Mouse (Mus musculus) gastrocnemius, adult 18-20 months (tissue): Measurements from ENCODE around the gene G430095P16Rik. TPM values are rescaled to one million over a fixed set of nuclear protein-coding genes. Genes with fewer than 3 reads are reported as not detected.
A peak's percentile ranks its signal among the peaks of the same experiment; 100 is the strongest.

Experiments
- DNase-seq: peaks from one replicate; pipeline ENCODE4 v3.0.0; 2021; ENCODE audit warnings: low spot score
- total RNA-seq, 2 experiments: library from RNA; stranded (reverse); gene quantifications; 2 replicates each; pipeline ENCODE4 v1.2.3; 2021

Gene G430095P16Rik
- total RNA-seq, 2 experiments from 2014 or later = 0.34 to 0.45 TPM

DNA sequence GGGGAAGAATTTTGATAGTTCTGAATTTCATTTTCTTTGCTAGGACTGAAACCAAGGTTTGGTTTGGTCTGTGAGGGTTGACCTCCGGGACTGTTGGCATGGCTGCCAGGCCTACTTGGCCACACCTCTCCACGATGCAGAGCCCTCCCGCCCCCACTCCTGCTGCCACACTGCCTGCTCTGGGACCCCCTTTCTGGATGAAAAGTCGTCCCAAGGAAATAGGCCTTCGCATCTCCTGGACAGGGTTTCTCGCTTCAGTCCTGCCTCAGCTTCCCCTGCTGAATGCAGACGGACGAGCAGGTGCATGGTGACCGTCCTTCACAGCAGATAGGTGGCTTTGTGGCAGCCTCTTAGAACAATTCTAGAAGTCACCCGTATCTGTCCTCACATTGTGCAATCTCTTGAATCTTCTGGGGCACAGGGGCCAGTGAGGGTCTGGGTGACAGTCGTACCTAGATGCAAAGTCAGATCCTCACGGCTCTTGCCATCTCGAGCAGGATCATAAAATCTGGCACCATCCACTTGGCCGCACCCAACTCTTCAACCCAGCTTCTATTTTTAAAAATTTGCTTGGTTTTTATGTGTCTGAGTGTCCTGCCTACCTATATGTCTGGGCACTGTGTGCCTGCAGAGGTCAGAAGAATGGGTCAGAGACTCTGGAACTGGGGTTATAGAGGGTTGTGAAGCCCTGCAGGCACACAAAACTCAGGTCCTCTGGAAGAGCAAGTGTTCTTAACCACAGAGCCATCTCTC lies 45.7 kb downstream of the G430095P16Rik start:
- no peak for DNase-seq

DNA sequence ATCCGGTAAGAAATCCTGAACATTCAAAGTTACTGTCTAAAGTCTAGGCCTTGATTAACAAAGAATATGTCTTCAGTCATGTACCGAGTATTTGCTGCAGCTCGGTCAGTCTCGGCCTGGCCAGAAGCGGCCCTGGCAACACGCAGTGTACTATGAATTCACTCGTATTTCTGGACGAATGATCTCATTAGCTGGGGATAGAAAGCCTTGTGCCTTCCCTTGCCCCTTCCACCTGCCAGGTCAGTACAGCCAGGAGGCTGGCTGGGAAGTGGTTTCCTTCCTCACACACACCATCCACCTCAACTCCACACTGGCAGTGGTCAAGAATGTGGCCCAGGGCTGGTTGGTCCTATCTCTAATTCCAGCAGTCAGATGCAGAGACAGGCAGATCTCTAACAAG lies 46.5 kb downstream of the G430095P16Rik start:
- DNase-seq = peak; percentile 84

DNA sequence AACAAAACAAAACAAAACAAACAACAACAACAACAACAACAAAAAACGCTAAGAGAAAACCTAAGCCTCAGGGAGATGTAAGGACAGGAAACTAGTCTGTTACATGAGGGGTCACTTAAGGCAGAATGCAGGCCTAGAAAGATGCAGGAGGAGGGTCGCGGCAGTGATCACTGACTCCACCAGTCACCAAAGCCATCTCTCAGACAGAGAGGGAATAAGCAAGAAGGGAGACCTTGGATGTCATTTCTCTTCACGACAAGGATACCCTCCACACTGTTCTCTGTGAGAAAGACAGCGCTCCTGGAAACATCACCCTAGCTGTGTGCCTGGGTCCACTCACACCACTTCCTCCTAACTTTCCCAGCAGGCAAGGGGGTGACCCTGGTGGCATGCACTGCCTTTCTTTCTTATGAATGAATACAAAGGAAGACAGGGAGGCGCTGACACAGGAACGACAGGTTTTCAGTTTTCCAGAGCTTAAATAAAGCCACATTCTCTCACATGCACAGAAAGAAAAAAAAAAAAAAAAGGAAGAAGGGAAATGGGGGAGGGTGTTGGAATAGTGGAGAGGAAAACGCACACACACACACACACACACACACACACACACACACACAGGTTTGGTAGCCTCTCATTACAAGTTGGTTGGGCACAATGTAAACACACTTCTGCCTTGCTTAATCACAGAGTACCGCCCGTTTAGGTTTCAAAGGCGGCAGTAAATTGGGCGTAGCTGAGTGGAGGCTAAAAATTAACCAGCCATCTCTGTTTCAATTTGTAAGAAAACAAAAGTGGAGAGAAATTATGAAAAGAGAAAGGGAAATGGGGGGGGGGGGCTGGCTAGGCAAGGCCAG lies 47.5 kb downstream of the G430095P16Rik start:
- no peak for DNase-seq

DNA sequence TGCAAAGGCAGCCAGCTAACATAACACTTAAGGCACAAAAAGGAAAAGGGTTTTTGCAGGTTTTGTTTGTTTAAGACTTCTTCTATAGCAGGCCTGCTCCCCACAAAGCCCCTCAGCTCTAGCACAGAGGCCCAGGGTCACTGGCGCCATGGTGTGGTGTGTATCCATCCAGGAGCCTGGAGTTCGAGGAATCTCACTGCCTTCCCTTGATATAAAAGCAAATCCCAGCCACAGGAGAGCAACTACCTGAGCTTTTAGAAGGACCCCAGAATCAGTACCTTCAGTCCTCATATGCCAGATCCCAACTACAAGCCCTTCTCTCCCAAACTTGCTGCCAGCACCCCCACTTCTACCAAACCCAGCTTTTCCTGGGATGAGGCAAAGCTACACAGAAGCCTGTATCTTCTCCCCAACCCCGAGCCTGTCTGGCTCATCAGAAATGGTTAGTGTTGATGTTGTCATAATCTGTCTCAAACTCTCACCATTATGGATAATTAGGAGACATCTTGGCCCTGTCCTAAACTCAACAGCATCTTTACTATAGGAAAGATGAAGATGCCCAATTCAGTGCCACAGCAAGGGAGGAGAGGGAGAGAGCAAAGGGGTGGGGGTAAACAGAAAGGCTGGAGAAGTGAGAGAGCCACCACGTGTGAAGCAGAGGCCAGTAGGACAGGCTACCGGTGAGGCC lies 48.3 kb downstream of the G430095P16Rik start:
- no peak for DNase-seq

DNA sequence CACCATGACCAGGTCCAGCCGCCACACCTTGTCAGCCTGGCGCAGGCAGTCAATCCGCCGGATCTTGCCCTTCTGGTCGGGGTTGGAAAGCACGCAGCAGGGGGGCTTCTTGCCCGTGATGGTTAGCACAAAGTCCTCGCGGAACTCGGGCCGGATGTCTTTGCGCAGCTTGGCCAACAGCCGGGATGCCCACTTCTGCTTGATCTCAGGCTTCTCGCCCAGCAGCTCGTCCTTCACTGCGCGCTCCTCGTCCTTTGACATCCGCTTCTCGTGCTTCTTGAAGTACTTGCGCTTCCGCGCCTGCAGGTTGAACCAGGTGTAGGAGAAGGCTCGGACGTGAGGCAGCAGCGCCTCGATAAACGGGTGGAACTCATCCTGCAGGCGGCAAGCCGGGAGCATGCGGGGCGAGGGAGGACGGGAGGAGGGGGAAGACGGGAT lies 49.2 kb downstream of the G430095P16Rik start:
- no peak for DNase-seq

DNA sequence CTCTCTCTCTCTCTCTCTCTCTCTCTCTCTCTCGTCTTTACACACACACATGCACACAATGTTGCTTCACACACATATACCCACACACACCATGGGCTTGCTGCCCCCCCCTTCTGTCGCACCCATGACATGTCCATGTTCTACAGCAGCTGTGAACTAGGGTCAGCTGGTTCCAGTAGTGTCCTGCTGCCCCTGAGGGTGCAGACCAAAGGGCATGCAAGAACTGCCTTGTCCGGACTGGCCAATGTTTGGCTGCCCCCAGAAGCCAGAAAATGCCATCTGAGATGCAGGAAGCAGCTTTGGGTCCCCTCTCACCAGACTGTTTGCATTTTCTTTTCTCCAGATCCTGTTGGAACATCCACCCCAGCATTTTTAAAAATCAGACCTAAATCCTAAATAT lies 49.8 kb downstream of the G430095P16Rik start:
- no peak for DNase-seq

DNA sequence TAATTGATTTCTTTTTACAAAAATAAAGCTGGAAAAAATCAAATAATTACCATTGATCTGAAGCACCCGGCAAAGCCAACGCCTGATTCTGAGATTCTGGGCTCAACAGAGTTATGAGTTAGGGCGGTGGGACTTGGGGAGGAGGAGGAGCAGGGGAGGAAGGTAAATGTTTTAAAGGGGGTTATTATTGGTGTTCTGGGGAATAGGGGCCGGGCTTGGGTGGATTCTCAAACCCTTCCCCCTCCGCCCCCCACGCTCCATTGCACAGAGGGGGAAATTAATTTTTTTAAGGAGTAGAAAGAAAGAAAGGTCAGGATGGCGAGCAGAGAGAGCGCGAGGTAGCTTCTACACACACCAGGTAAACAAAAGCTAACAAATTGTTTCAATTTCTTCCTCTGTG lies 50.5 kb downstream of the G430095P16Rik start:
- no peak for DNase-seq

DNA sequence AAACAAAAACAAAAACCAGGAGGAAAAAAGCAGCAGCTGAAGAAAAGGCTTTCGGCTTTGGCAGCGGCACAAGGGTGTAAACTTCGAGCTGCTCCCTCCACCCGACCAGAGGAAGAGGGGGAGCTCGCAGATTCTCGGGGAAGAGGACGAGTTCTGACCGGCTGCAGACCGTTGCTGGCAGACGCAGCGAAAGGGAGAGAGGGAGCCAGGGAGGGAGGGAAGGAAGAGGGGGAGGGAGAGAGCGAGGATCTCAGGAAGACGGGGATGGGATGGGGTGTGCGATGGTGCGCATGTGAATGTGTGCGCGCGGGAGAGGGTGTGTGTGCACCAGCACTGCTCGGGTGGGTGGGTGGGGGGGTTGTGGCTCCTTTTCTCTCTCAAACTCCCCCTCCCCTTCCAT lies 51.0 kb downstream of the G430095P16Rik start:
- DNase-seq = peak; percentile 84

DNA sequence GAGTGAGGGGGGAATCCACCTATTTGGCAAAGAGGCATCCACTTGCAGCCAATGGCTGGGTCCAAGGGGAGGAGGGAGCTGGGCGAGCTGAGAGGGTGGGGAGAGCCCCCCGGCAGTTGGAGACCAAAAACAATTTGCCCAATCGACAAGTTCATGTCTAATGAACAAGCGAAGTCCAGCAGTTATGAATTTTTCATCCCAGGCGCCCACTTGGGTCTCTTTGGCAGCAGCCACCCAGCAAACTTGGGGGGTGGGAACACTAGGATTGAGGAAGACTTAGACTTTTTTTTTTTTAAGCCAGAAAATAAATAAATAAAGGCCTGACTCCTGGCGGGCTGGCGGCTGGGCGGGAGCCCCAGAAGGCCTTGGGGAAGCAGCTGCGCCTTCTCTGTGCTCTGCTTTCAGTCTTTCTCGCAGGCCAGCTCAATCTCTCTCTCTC lies 51.7 kb downstream of the G430095P16Rik start:
- peak; percentile 78 for DNase-seq

DNA sequence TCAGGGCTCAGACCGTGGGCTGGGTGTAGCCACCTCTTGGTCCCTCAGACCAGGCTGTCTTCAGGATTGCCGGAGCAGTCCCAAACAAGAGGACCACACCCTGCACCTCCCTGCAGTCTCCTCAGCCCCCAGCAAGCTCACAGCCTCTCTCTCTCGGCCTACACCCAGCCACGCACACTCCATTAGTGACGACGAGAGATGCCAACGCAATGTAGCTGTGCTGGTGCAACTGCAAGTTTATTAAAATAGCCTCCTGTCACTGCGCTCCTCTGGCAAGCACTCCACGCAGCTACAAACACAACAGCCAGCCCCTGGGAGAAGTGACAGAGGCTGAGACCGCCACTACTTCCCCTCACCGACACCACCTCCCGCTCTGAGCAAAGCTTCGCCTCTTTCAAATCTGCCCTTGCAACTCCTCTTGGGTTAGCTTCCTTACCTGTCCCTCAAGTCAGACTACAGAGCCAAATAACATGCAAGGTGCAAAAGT lies 52.3 kb downstream of the G430095P16Rik start:
- DNase-seq = peak; percentile 68

DNA sequence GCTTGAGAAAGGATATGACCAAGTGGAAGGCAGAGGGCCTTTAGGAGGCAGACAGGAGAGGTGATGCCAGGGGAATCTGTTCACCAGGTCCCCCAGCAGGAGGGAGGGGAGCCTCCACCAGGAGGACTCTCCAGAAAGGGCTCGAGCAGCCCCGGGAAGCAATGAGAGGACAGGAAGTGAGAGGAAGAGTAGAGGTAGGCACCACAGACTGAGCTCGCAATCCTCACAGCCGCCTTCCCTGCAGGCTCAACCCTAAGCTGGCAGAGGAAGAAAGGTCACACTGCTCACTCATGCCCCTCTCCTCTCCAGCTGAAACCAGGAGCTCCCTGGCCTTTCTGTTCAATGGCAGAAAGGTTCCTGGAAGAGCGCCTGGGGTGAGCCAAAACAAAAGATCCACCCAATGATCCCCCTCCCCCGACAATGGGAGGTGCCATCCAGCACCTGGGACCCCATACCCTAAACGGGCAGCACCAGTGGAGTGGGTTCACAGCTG lies 52.9 kb downstream of the G430095P16Rik start:
- DNase-seq = no peak

Other genes with a start within 250 kb of the G430095P16Rik start
- 1 to 10 TPM; 4.7 to 8.3 TPM for gene Ier2, start 60.2 kb upstream of the G430095P16Rik start, total RNA-seq
- gene Trmt1, start 36.7 kb upstream of the G430095P16Rik start, total RNA-seq = 10 to 100 TPM; 47.0 to 51.4 TPM
- 10 to 100 TPM; 19.3 to 22.8 TPM for gene Nacc1, start 35.1 kb upstream of the G430095P16Rik start, total RNA-seq
- gene Lyl1, start 21.6 kb upstream of the G430095P16Rik start, total RNA-seq = 1 to 10 TPM in 1 of 2 experiments, under 1 TPM in 1; 0.73 to 1.6 TPM
- gene Nfix, start 77.3 kb downstream of the G430095P16Rik start, total RNA-seq = 100 to 1,000 TPM; 481 to 528 TPM
- 10 to 100 TPM; 12.8 to 12.9 TPM for gene Dand5, start 99.8 kb downstream of the G430095P16Rik start, total RNA-seq
- 10 to 100 TPM; 22.9 to 24.2 TPM for gene Gadd45gip1, start 108.5 kb downstream of the G430095P16Rik start, total RNA-seq
- gene Rad23a, start 117.7 kb downstream of the G430095P16Rik start, total RNA-seq = 100 to 1,000 TPM; 171 to 176 TPM
- gene Calr, start 123.9 kb downstream of the G430095P16Rik start, total RNA-seq = 100 to 1,000 TPM; 145 to 160 TPM
- gene Farsa, start 134.0 kb downstream of the G430095P16Rik start, total RNA-seq = 10 to 100 TPM; 22.8 to 25.2 TPM
- 1 to 10 TPM; 1.3 to 1.4 TPM for gene Syce2, start 149.1 kb downstream of the G430095P16Rik start, total RNA-seq
- 10 to 100 TPM; 33.7 to 38.2 TPM for gene Gcdh, start 170.9 kb downstream of the G430095P16Rik start, total RNA-seq
- not detected for gene Klf1, start 178.9 kb downstream of the G430095P16Rik start, total RNA-seq
- gene Dnase2a, start 185.6 kb downstream of the G430095P16Rik start, total RNA-seq = 1 to 10 TPM; 6.1 to 6.8 TPM
- under 1 TPM in 1 of 2 experiments, not detected in 1; 0.07 TPM for gene Mast1, start 214.4 kb downstream of the G430095P16Rik start, total RNA-seq
- not detected for gene Rtbdn, start 224.0 kb downstream of the G430095P16Rik start, total RNA-seq
- gene Gm49661, start 246.4 kb downstream of the G430095P16Rik start, total RNA-seq = not detected
- 100 to 1,000 TPM; 193 to 200 TPM for gene Prdx2, start 246.6 kb downstream of the G430095P16Rik start, total RNA-seq
- gene Rnaseh2a, start 246.8 kb downstream of the G430095P16Rik start, total RNA-seq = 10 to 100 TPM; 21.1 to 21.7 TPM